Mouse (Mus musculus) hindbrain, postnatal 0 days (tissue): ENCODE results near the gene Mcee. TPM values are rescaled to one million over a fixed set of nuclear protein-coding genes. Genes with fewer than 3 reads are reported as not detected.

Experiments used
- ATAC-seq: fragments of 200-750 bp; cut with Nextera tagmentation; 2 replicates; pipeline ENCODE4 v1.8.0; 2017; ENCODE audit warnings: mild to moderate bottlenecking, moderate TSS enrichment, moderate library complexity
- DNase-seq: peaks from one replicate; pipeline ENCODE4 v3.0.0-alpha.2; 2015; ENCODE audit warnings: low spot score
- H3K27ac ChIP-seq: fragments of 300-500 bp; sonication (generic); 2 replicates; pipeline ENCODE4 v1.5.1; 2014; ENCODE audit warnings: mild to moderate bottlenecking
- H3K27me3 ChIP-seq: fragments of 300-500 bp; sonication (generic); 2 replicates; pipeline ENCODE4 v1.6.1; 2014; ENCODE audit warnings: low read length, mixed read lengths; ENCODE audit not compliant: insufficient read depth
- H3K36me3 ChIP-seq: fragments of 300-500 bp; sonication (generic); 2 replicates; pipeline ENCODE4 v1.6.1; 2014; ENCODE audit warnings: low read length, mixed read lengths; ENCODE audit not compliant: insufficient read depth
- H3K4me1 ChIP-seq: fragments of 300-500 bp; sonication (generic); 2 replicates; pipeline ENCODE4 v1.6.1; 2014; ENCODE audit warnings: antibody characterized with exemption, low read length, mixed read lengths; ENCODE audit not compliant: insufficient read depth
- H3K4me2 ChIP-seq: fragments of 300-500 bp; sonication (generic); 2 replicates; pipeline ENCODE4 v1.6.1; 2014; ENCODE audit warnings: low read depth, mild to moderate bottlenecking, low read length, moderate library complexity, mixed read lengths
- H3K4me3 ChIP-seq: fragments of 300-500 bp; sonication (generic); 2 replicates; pipeline ENCODE4 v1.5.1; 2014; ENCODE audit warnings: low read length
- H3K9ac ChIP-seq: fragments of 300-500 bp; sonication (generic); replicated peaks from 2 replicates; pipeline ENCODE4 v1.6.1; 2014; ENCODE audit warnings: mild to moderate bottlenecking, low read length, moderate library complexity, mixed read lengths
- H3K9me3 ChIP-seq: fragments of 300-500 bp; sonication (generic); 2 replicates; pipeline ENCODE4 v1.6.1; 2016; ENCODE audit warnings: low read length, mixed read lengths
- CTCF ChIP-seq: IDR thresholded peaks from 2 replicates; pipeline ENCODE4 v1.5.1; 2016; ENCODE audit warnings: antibody characterized with exemption, control low read depth, low read depth
- WGBS: fragments of 180-500 bp; shearing (Covaris S2); extraction: QIAGEN DNeasy Blood & Tissue Kit; methylation state at CpG from one replicate; pipeline ENCODE4 v1.1.7; 2014; 5-methylcytosine and 5-hydroxymethylcytosine counted together
- polyA plus RNA-seq: library from polyadenylated mRNA; unstranded; fragments of >200 nt; fragmentation: Nextera tagmentation; extraction: Ambion mirVana; gene quantifications from 2 replicates; pipeline ENCODE4 v1.2.1, GENCODE M21; 2015
- total RNA-seq: library from RNA; depleted of rRNA; stranded (reverse); fragments of >200 nt; gene quantifications from 2 replicates; pipeline ENCODE4 v1.2.3, GENCODE M21; 2014; rRNA removed

The Mcee gene
- total and polyA plus RNA-seq, 2 experiments from 2014 or later, result 12.9 to 62.5 TPM

DNA sequence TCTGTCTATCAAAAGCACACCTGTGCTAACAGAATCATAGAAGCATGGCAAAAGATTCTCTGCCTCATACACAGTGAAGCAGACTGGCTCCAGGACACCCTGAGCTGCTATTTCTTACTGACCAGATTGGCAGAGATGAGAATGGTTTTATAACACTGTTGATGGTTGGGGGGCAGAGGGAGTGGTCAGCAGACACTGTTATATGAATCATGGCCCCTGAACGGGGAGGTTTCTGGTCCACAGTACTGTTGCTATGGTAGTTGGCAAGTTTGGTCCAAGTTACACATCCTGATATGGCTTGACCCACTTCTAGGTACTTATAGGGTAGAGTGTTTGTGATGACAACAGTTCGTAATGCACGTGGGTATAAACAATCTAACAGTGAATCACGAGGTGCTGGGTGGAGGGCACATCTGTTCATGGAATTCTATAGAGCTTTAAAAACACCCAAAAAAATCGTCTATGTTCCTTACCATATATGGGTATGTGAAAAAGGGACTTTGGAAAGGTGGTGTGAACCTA is 59.5 kb downstream of the Mcee start:
- Histone ChIP-seq H3K9ac (no peak overlapping the region), H3K27me3 (no peaks in the 10 kb centered on the region), H3K4me2 (no peak overlapping the region), H3K4me3 (no peak overlapping the region), H3K9me3 (no peaks in the 10 kb centered on the region), H3K36me3 (no peaks in the 10 kb centered on the region), H3K4me1 (0 out of 2 replicates have a peak, but pooled peaks cover 9% of the 10 kb centered on the region), H3K27ac (peak overlapping the region; percentile 71)
- 63% methylated on average over 5 of the region's 5 CpGs for WGBS
- ATAC-seq (peak; percentile 42; the same call in 1 of the 2 replicates), DNase-seq (peak; percentile 27)
- TF ChIP-seq CTCF, result no peak

GRCm38 (mm10) chr7:64452471-64453222 is 60.2 kb downstream of the Mcee start:
- WGBS, result 50% methylated on average over 4 of the region's 4 CpGs
- peak overlapping the region; percentile 71; the same call in 1 of the 2 replicates for H3K27ac ChIP-seq

GRCm38 (mm10) chr7:64456176-64456575 is 63.8 kb downstream of the Mcee start:
- Histone ChIP-seq H3K9ac (no peak overlapping the region), H3K9me3 (no peaks in the 10 kb centered on the region), H3K4me2 (no peak overlapping the region), H3K27me3 (no peaks in the 10 kb centered on the region), H3K4me1 (0 out of 2 replicates have a peak, but pooled peaks cover 9% of the 10 kb centered on the region), H3K36me3 (no peaks in the 10 kb centered on the region), H3K4me3 (no peak overlapping the region), H3K27ac (no peak overlapping the region)
- 59% methylated on average over 4 of the region's 4 CpGs for WGBS
- DNase-seq (peak; percentile 47), ATAC-seq (no peak)
- no peak for TF ChIP-seq CTCF

More at GRCm38 (mm10) chr7:64452471-64453222, 60.2 kb downstream of the Mcee start:
- H3K36me3 ChIP-seq, result no peaks in the 10 kb centered on the region
- 0 out of 2 replicates have a peak, but pooled peaks cover 9% of the 10 kb centered on the region for H3K4me1 ChIP-seq
- peak; percentile 69 for DNase-seq
- ATAC-seq, result peak; percentile 50; the same call in 1 of the 2 replicates
- H3K4me3 ChIP-seq, result no peak overlapping the region
- no peak for TF ChIP-seq CTCF
- no peaks in the 10 kb centered on the region for H3K9me3 ChIP-seq
- H3K27me3 ChIP-seq, result no peaks in the 10 kb centered on the region
- no peak overlapping the region for H3K9ac ChIP-seq
- no peak overlapping the region for H3K4me2 ChIP-seq

- 0 out of 2 replicates have a peak, but pooled peaks cover 5% of the 10 kb centered on the region for H3K4me1 ChIP-seq
- no peak for TF ChIP-seq CTCF
- H3K4me3 ChIP-seq, result no peak overlapping the region
- ATAC-seq (peak; percentile 58), DNase-seq (peak; percentile 71)
- no peak overlapping the region for H3K4me2 ChIP-seq
- no peaks in the 10 kb centered on the region for H3K9me3 ChIP-seq
- H3K36me3 ChIP-seq, result no peaks in the 10 kb centered on the region
- WGBS, result 54% methylated on average over 3 of the region's 3 CpGs
- no peak overlapping the region for H3K9ac ChIP-seq
- H3K27me3 ChIP-seq, result no peaks in the 10 kb centered on the region
- no peak overlapping the region for H3K27ac ChIP-seq
These were observed 64.3 kb downstream of the Mcee start for GRCm38 (mm10) chr7:64456676-64457075.

- DNase-seq (no peak), ATAC-seq (no peak)
- Histone ChIP-seq H3K27ac (no peak overlapping the region), H3K9ac (no peak overlapping the region), H3K36me3 (no peaks in the 10 kb centered on the region), H3K4me2 (no peak overlapping the region), H3K27me3 (no peaks in the 10 kb centered on the region), H3K4me3 (no peak overlapping the region), H3K9me3 (no peaks in the 10 kb centered on the region), H3K4me1 (no peaks in the 10 kb centered on the region)
- TF ChIP-seq CTCF, result no peak
- 75% methylated on average over 2 of the region's 2 CpGs for WGBS
These were observed 65.4 kb downstream of the Mcee start for GRCm38 (mm10) chr7:64457811-64458210.

Other genes with a start within 250 kb of the Mcee start
- 0.16 TPM in 1 of 2 replicates, not detected in the other for gene Trpm1, start 238.8 kb upstream of the Mcee start, total RNA-seq
- gene Trpm1, start 238.8 kb upstream of the Mcee start, polyA plus RNA-seq, result 0.26 and 0.33 TPM in 2 replicates
- gene Mtmr10, start 105.0 kb upstream of the Mcee start, total RNA-seq, result 11.7 and 14.5 TPM in 2 replicates
- 9.5 and 10.5 TPM in 2 replicates for gene Mtmr10, start 105.0 kb upstream of the Mcee start, polyA plus RNA-seq
- gene Fan1, start 18.5 kb upstream of the Mcee start, total RNA-seq, result 6.0 and 9.5 TPM in 2 replicates
- 5.4 and 6.0 TPM in 2 replicates for gene Fan1, start 18.5 kb upstream of the Mcee start, polyA plus RNA-seq
- gene Mphosph10, start 339 bp upstream of the Mcee start, total RNA-seq, result 6.0 and 6.4 TPM in 2 replicates
- 20.5 and 22.5 TPM in 2 replicates for gene Mphosph10, start 339 bp upstream of the Mcee start, polyA plus RNA-seq
- gene Apba2, start 109.1 kb downstream of the Mcee start, total RNA-seq, result 474 and 567 TPM in 2 replicates
- gene Apba2, start 109.1 kb downstream of the Mcee start, polyA plus RNA-seq, result 180 and 181 TPM in 2 replicates